Mouse (Mus musculus) heart, adult 2 months (tissue): ENCODE measurements around the gene D930007J09Rik. TPM values are rescaled to one million over a fixed set of nuclear protein-coding genes. Genes with fewer than 3 reads are reported as not detected.

Experiments used
- DNase-seq, 2 experiments: peaks; one replicate each; pipeline ENCODE4 v3.0.0; 2021
- H3K27ac ChIP-seq: fragments of 200-600 bp; 2 replicates; pipeline ENCODE4 v1.8.1; 2022
- H3K27me3 ChIP-seq: fragments of 200-500 bp; 2 replicates; pipeline ENCODE4 v1.6.1; 2012; ENCODE audit warnings: mild to moderate bottlenecking, low read length, inconsistent platforms, mixed read lengths; ENCODE audit not compliant: control insufficient read depth, insufficient read depth
- H3K36me3 ChIP-seq: fragments of 200-500 bp; 2 replicates; pipeline ENCODE4 v1.6.1; 2012; ENCODE audit warnings: low read length, inconsistent platforms; ENCODE audit not compliant: control insufficient read depth, insufficient read depth
- H3K4me1 ChIP-seq: fragments of 200-500 bp; 2 replicates; pipeline ENCODE4 v1.6.1; 2011; ENCODE audit warnings: low read length; ENCODE audit not compliant: control insufficient read depth, insufficient read depth
- H3K4me3 ChIP-seq: fragments of 200-600 bp; 2 replicates; pipeline ENCODE4 v1.8.1; 2022
- H3K79me2 ChIP-seq: fragments of 200-500 bp; replicated peaks from 2 replicates; pipeline ENCODE4 v1.6.1; 2012; ENCODE audit warnings: mild to moderate bottlenecking, inconsistent platforms, low read length, moderate library complexity, mixed read lengths; ENCODE audit not compliant: control insufficient read depth, insufficient read depth
- H3K9ac ChIP-seq: fragments of 200-500 bp; 2 replicates; pipeline ENCODE4 v1.6.1; 2012; ENCODE audit warnings: low read depth, mild to moderate bottlenecking, control low read depth, inconsistent platforms, low read length, mixed read lengths
- CTCF ChIP-seq: fragments of 200-600 bp; IDR thresholded peaks from 2 replicates; pipeline ENCODE4 v1.8.1; 2022; ENCODE audit warnings: antibody characterized with exemption, mild to moderate bottlenecking, moderate library complexity
- EP300 ChIP-seq: fragments of 200-500 bp; IDR thresholded peaks from 2 replicates; pipeline ENCODE4 v1.6.1; 2011; ENCODE audit warnings: low read depth, low read length, control low read depth; ENCODE audit not compliant: insufficient read depth
- POLR2A ChIP-seq: fragments of 200-500 bp; IDR thresholded peaks from 2 replicates; pipeline ENCODE4 v1.6.1; 2011; ENCODE audit warnings: mild to moderate bottlenecking, low read depth, low read length, control low read depth; ENCODE audit not compliant: insufficient read depth
- WGBS: fragments of 180-500 bp; shearing (Covaris S2); methylation state at CpG from one replicate; pipeline ENCODE4 v1.1.7; 2018; 5-methylcytosine and 5-hydroxymethylcytosine counted together
- intact Hi-C: fragments of 180-260 bp; cut with DNase I; formaldehyde crosslinking; loops from one replicate; pipeline ENCODE4 v1.15.1; 2025
- polyA plus RNA-seq: library from polyadenylated mRNA; depleted of rRNA; stranded (reverse); fragments of >200 nt; gene quantifications from 2 replicates; pipeline ENCODE4 v1.2.3, GENCODE M21; 2012
- total RNA-seq, 2 experiments: library from RNA; stranded (reverse); gene quantifications; 2 replicates each; pipeline ENCODE4 v1.2.3; 2021

The D930007J09Rik gene
- total and polyA plus RNA-seq, 3 experiments = not detected

DNA sequence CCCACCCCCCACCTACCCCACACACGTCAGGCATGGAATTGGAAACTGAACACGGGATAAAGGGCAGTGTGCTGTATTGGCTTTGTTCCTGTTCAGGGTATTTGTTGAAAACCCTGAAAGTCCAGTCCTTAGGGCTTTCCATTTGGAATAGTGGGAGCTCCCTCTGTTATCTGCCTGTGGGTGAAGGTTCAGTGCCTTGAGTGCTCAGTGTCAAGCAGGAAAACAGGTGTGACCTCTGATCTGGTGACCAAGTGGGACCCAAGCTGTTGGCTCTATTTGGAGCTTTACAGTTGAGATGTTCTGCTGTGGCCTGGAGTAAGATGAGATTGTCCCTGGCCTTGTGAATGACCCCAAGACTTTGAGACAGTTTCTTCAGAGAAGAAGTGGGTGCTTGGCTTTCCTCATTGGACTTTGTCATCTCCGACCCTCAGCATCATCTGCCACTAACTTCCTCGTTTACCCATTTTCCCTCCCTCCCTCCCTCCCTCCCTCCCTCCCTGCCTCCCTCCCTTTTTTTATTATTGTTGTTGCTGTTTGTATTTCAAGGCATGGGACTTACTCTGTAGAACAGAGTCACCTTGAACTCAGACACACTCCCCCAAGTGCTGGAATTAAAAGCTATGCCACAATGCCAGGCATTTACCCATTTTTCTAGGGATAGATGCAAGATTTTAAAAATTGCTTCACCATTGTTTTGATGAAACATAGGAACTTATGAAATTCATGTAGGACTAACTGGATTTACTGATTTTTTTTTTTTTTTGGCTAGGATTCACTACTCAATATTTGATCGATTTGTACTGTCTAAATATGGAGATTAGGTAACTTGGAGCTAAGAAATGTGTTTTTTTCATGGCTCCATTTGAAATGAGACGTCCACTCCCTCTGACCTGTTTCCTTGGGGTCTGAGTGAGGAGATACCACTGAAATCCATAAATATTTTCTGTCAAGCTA is 22.0 kb upstream of the D930007J09Rik start:
- intact Hi-C loops = no loop called here
- Histone ChIP-seq H3K79me2 (no peaks in the 10 kb centered on the region), H3K36me3 (no peaks in the 10 kb centered on the region), H3K27me3 (no peaks in the 10 kb centered on the region), H3K4me3 (no peak overlapping the region), H3K4me1 (no peaks in the 10 kb centered on the region), H3K9ac (no peak overlapping the region), H3K27ac (no peak overlapping the region)
- 79% methylated on average over 6 of the region's 6 CpGs for WGBS
- TF ChIP-seq EP300 = no peak
- no peak for TF ChIP-seq CTCF
- TF ChIP-seq POLR2A = no peak
- DNase-seq = no peak

GRCm38 (mm10) chr13:32823126-32823525 is 20.5 kb upstream of the D930007J09Rik start:
- no peak for TF ChIP-seq POLR2A
- TF ChIP-seq EP300 = no peak
- TF ChIP-seq CTCF = no peak
- no peak for DNase-seq
- no peaks in the 10 kb centered on the region for H3K27me3 ChIP-seq
- WGBS = 71% methylated on average over 6 of the region's 6 CpGs
- H3K9ac ChIP-seq = no peak overlapping the region
- no peaks in the 10 kb centered on the region for H3K79me2 ChIP-seq
- H3K36me3 ChIP-seq = no peaks in the 10 kb centered on the region
- no peak overlapping the region for H3K27ac ChIP-seq
- H3K4me1 ChIP-seq = no peaks in the 10 kb centered on the region
- intact Hi-C loops = no loop called here
- no peak overlapping the region for H3K4me3 ChIP-seq

DNA sequence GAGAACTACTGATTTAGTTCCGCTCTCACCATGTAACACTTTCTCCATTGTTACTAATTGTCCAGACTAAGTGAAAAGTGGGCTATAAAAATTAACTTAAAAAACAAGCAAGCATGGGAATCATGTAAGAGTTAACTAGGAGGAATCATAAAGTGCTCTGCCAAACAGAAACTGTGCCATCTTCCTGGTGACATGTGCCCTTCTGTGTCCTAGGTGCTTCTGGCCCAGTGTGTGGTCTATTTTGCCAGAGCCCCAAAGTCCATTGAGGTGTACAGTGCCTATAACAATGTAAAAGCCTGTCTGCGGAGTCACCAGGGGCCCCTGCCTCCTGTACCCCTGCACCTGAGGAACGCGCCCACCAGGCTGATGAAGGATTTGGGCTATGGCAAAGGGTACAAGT is 19.0 kb upstream of the D930007J09Rik start:
- no peak for DNase-seq
- TF ChIP-seq CTCF (no peak), EP300 (no peak), POLR2A (no peak)
- Histone ChIP-seq H3K4me3 (no peak overlapping the region), H3K27me3 (no peaks in the 10 kb centered on the region), H3K79me2 (no peaks in the 10 kb centered on the region), H3K27ac (no peak overlapping the region), H3K36me3 (no peaks in the 10 kb centered on the region; the same call in 1 of the 2 replicates), H3K9ac (no peak overlapping the region), H3K4me1 (no peaks in the 10 kb centered on the region)
- WGBS = 99% methylated on average over 4 of the region's 4 CpGs
- intact Hi-C loops = no loop called here

- no peaks in the 10 kb centered on the region for H3K4me1 ChIP-seq
- no peak for DNase-seq
- TF ChIP-seq POLR2A (no peak), EP300 (no peak), CTCF (no peak)
- H3K36me3 ChIP-seq = no peaks in the 10 kb centered on the region; the same call in 1 of the 2 replicates
- H3K27ac ChIP-seq = no peak overlapping the region
- WGBS = 94% methylated on average over 5 of the region's 5 CpGs
- intact Hi-C loops = no loop called here
- H3K4me3 ChIP-seq = no peak overlapping the region
- H3K9ac ChIP-seq = no peak overlapping the region
- no peaks in the 10 kb centered on the region for H3K27me3 ChIP-seq
- H3K79me2 ChIP-seq = 0 out of 2 replicates have a peak, but pooled peaks cover 1% of the 10 kb centered on the region
These were observed 17.3 kb upstream of the D930007J09Rik start for GRCm38 (mm10) chr13:32819926-32820325.

GRCm38 (mm10) chr13:32819241-32819640 is 16.6 kb upstream of the D930007J09Rik start:
- H3K79me2 ChIP-seq = 0 out of 2 replicates have a peak, but pooled peaks cover 1% of the 10 kb centered on the region
- intact Hi-C loops = no loop called here
- H3K36me3 ChIP-seq = no peaks in the 10 kb centered on the region; the same call in 1 of the 2 replicates
- H3K27me3 ChIP-seq = no peaks in the 10 kb centered on the region
- H3K9ac ChIP-seq = no peak overlapping the region
- no peak overlapping the region for H3K27ac ChIP-seq
- TF ChIP-seq CTCF = no peak
- TF ChIP-seq EP300 = no peak
- TF ChIP-seq POLR2A = no peak
- WGBS = 97% methylated on average over 3 of the region's 3 CpGs
- no peaks in the 10 kb centered on the region for H3K4me1 ChIP-seq
- no peak for DNase-seq
- H3K4me3 ChIP-seq = no peak overlapping the region

- Histone ChIP-seq H3K4me3 (no peak overlapping the region), H3K9ac (no peak overlapping the region), H3K27me3 (no peaks in the 10 kb centered on the region), H3K27ac (no peak overlapping the region), H3K79me2 (peaks cover under 1% of the 10 kb centered on the region; the same call in 1 of the 2 replicates), H3K4me1 (peaks cover 2% of the 10 kb centered on the region; the same call in 1 of the 2 replicates), H3K36me3 (peaks cover 28% of the 10 kb centered on the region)
- intact Hi-C loops = loop anchor here (10.0 kb wide), 2 partner anchors 197 to 1003 kb away; partner anchors contain the start of genes Foxc1 and Serpinb9
- TF ChIP-seq CTCF = no peak
- no peak for TF ChIP-seq EP300
- no peak for TF ChIP-seq POLR2A
- WGBS = 96% methylated on average over 3 of the region's 3 CpGs
- DNase-seq = no peak
These were observed 5.0 kb upstream of the D930007J09Rik start for GRCm38 (mm10) chr13:32807624-32808023.
